Mouse (Mus musculus): ENCODE measurements around the gene Lhx1. TPM values are rescaled to one million over a fixed set of nuclear protein-coding genes. Genes with fewer than 3 reads are reported as not detected.

Gene Lhx1
- polyA plus RNA-seq (2012; rRNA removed): 0.02 and 0.18 TPM in 2 replicates

GRCm38 (mm10) chr11:84525421-84526274 is at the start of gene Lhx1:
Lhx1 (minus strand) TSS chr11:84525535.
- DNase-seq (ENCODE audit: low read depth, low spot score): no peak
- WGBS: 2% methylated on average over 64 of the region's 64 CpGs

- DNase-seq (ENCODE audit: low read depth, low spot score): no peak
- 46% methylated on average over 8 of the region's 8 CpGs for WGBS
Measured at GRCm38 (mm10) chr11:84574834-84575233, 49.5 kb upstream of the Lhx1 start.

- 73% methylated on average over 8 of the region's 8 CpGs for WGBS
Measured at GRCm38 (mm10) chr11:84573637-84574036, 48.3 kb upstream of the Lhx1 start.

GRCm38 (mm10) chr11:84570812-84571211 is 45.5 kb upstream of the Lhx1 start:
- 60% methylated on average over 5 of the region's 5 CpGs for WGBS
- no peak for DNase-seq (ENCODE audit: low read depth, low spot score)

More at GRCm38 (mm10) chr11:84573637-84574036, 48.3 kb upstream of the Lhx1 start:
- no peak for DNase-seq (ENCODE audit: low read depth, low spot score)

- no peak for DNase-seq (ENCODE audit: low read depth, low spot score)
- WGBS: 32% methylated on average over 12 of the region's 12 CpGs
Measured at GRCm38 (mm10) chr11:84570392-84570791, 45.1 kb upstream of the Lhx1 start.

GRCm38 (mm10) chr11:84569052-84569751 is 43.9 kb upstream of the Lhx1 start:
- DNase-seq (ENCODE audit: low read depth, low spot score): no peak
- 57% methylated on average over 8 of the region's 8 CpGs for WGBS

GRCm38 (mm10) chr11:84568482-84568881 is 43.1 kb upstream of the Lhx1 start:
- 12% methylated on average over 5 of the region's 5 CpGs for WGBS
- DNase-seq (ENCODE audit: low read depth, low spot score): no peak

GRCm38 (mm10) chr11:84566691-84567090 is 41.4 kb upstream of the Lhx1 start:
- WGBS: 54% methylated on average over 8 of the region's 8 CpGs

GRCm38 (mm10) chr11:84565224-84565623 is 39.9 kb upstream of the Lhx1 start:
- no peak for DNase-seq (ENCODE audit: low read depth, low spot score)
- WGBS: 79% methylated on average over 3 of the region's 3 CpGs

More at GRCm38 (mm10) chr11:84566691-84567090, 41.4 kb upstream of the Lhx1 start:
- DNase-seq (ENCODE audit: low read depth, low spot score): no peak

- whole genome bisulfite sequencing: 53% methylated on average over 7 of the region's 7 CpGs
- no peak for DNase-seq (ENCODE audit: low read depth, low spot score)
Measured at GRCm38 (mm10) chr11:84563360-84563759, 38.0 kb upstream of the Lhx1 start.

GRCm38 (mm10) chr11:84562758-84563347 is 37.5 kb upstream of the Lhx1 start:
- 40% methylated on average over 9 of the region's 9 CpGs for WGBS
- DNase-seq (ENCODE audit: low read depth, low spot score): no peak

GRCm38 (mm10) chr11:84561546-84561945 is 36.2 kb upstream of the Lhx1 start:
- WGBS: 46% methylated on average over 5 of the region's 5 CpGs
- DNase-seq (ENCODE audit: low read depth, low spot score): no peak

GRCm38 (mm10) chr11:84553821-84554450 is 28.6 kb upstream of the Lhx1 start:
- no peak for DNase-seq (ENCODE audit: low read depth, low spot score)
- WGBS: 79% methylated on average over 14 of the region's 14 CpGs

GRCm38 (mm10) chr11:84551296-84551695 is 26.0 kb upstream of the Lhx1 start:
- 40% methylated on average over 4 of the region's 4 CpGs for WGBS
- DNase-seq (ENCODE audit: low read depth, low spot score): no peak

GRCm38 (mm10) chr11:84549258-84549791 is 24.0 kb upstream of the Lhx1 start:
- no peak for DNase-seq (ENCODE audit: low read depth, low spot score)
- 69% methylated on average over 6 of the region's 6 CpGs for WGBS

GRCm38 (mm10) chr11:84548293-84548692 is 23.0 kb upstream of the Lhx1 start:
- 33% methylated on average over 2 of the region's 2 CpGs for WGBS
- no peak for DNase-seq (ENCODE audit: low read depth, low spot score)

- no peak for DNase-seq (ENCODE audit: low read depth, low spot score)
- 46% methylated on average over 4 of the region's 4 CpGs for WGBS
Measured at GRCm38 (mm10) chr11:84539981-84540380, 14.6 kb upstream of the Lhx1 start.

- 11% methylated on average over 14 of the region's 14 CpGs for WGBS
- DNase-seq (ENCODE audit: low read depth, low spot score): no peak
Measured at GRCm38 (mm10) chr11:84529797-84530703, 4.7 kb upstream of the Lhx1 start.

All from large intestine, adult 2 months (tissue).